ENCODE assay signal across 8 mouse cellular contexts in genomic region chr12:86795076-86795837, GRCm38 (mm10).
DNase-seq lines count a peak whose midpoint lies in the region; ATAC-seq and TF ChIP-seq lines count a peak whose summit lies in the region.

No protein-coding gene starts in this region.

- no peak for TF ChIP-seq CTCF in liver, adult 2 months (IDR thresholded peaks at IDR 0.05; ENCODE audit: low read depth, low read length)

- peak; percentile 58 for ATAC-seq in hindbrain, embryonic 12.5 days (ENCODE audit: low FRiP score)
- ATAC-seq in midbrain, embryonic 13.5 days: peak; percentile 43

- no peaks in the 10 kb centered on the region for H3K36me3 ChIP-seq in liver, adult 2 months (ENCODE audit: control insufficient read depth, insufficient read depth, low read length)
- no peaks in the 10 kb centered on the region for H3K36me3 ChIP-seq in hindbrain, embryonic 12.5 days
- H3K36me3 ChIP-seq in midbrain, embryonic 13.5 days: no peaks in the 10 kb centered on the region

- TF ChIP-seq POLR2A in liver, adult 2 months (IDR thresholded peaks at IDR 0.05; ENCODE audit: extremely low read depth, insufficient read depth, low read length): no peak

- H3K9me3 ChIP-seq in hindbrain, embryonic 12.5 days (replicated peaks): no peaks in the 10 kb centered on the region
- no peaks in the 10 kb centered on the region for H3K9me3 ChIP-seq in midbrain, embryonic 13.5 days

- H3K4me1 ChIP-seq in liver, adult 2 months (ENCODE audit: control insufficient read depth, insufficient read depth, low read length): peaks cover 25% of the 10 kb centered on the region
- H3K4me1 ChIP-seq in hindbrain, embryonic 12.5 days: peaks cover 29% of the 10 kb centered on the region
- H3K4me1 ChIP-seq in midbrain, embryonic 13.5 days (replicated peaks): peaks cover 45% of the 10 kb centered on the region

- H3K27ac ChIP-seq in liver, adult 2 months (replicated peaks; ENCODE audit: insufficient read depth, low read depth, low read length): 0 out of 2 replicates have a peak overlapping the region, but pooled peaks have one; percentile 3
- H3K27ac ChIP-seq in hindbrain, embryonic 12.5 days: 0 out of 2 replicates have a peak overlapping the region, but pooled peaks have one; percentile 26
- H3K27ac ChIP-seq in midbrain, embryonic 13.5 days: peak overlapping the region; percentile 31; the same call in 1 of the 2 replicates

- H3K4me3 ChIP-seq in liver, adult 2 months (ENCODE audit: insufficient read depth, low read depth, low read length): no peak overlapping the region
- H3K4me3 ChIP-seq in hindbrain, embryonic 12.5 days: no peak overlapping the region
- H3K4me3 ChIP-seq in midbrain, embryonic 13.5 days (replicated peaks): no peak overlapping the region

- DNase-seq in liver, adult 2 months (ENCODE audit: extremely low read depth, low read depth, low spot score): no peak
- no peak for DNase-seq in liver
- DNase-seq in R1 (ENCODE audit: low read depth, low spot score): peak; percentile 90
- no peak for DNase-seq in frontal cortex, postnatal 14 days (ENCODE audit: low spot score in 2 of 2)
- no peak for DNase-seq in spleen, adult 18-20 months
- no peak for DNase-seq in ovary, adult 18-20 months (ENCODE audit: low spot score)

- no peak overlapping the region for H3K9ac ChIP-seq in liver, adult 2 months (ENCODE audit: low read depth, low read length)
- no peak overlapping the region for H3K9ac ChIP-seq in hindbrain, embryonic 12.5 days
- H3K9ac ChIP-seq in midbrain, embryonic 13.5 days (replicated peaks): no peak overlapping the region

- no peaks in the 10 kb centered on the region for H3K79me2 ChIP-seq in liver, adult 2 months (ENCODE audit: control insufficient read depth, insufficient read depth, low read length)

- 68% methylated on average over 7 of the region's 7 CpGs for WGBS in liver, adult 2 months
- WGBS in hindbrain, embryonic 12.5 days: 60% methylated on average over 7 of the region's 7 CpGs
- WGBS in midbrain, embryonic 13.5 days: 61% methylated on average over 7 of the region's 7 CpGs

- H3K27me3 ChIP-seq in liver, adult 2 months (ENCODE audit: control insufficient read depth, insufficient read depth, low read length): no peaks in the 10 kb centered on the region
- 0 out of 2 replicates have a peak, but pooled peaks cover 3% of the 10 kb centered on the region for H3K27me3 ChIP-seq in hindbrain, embryonic 12.5 days
- H3K27me3 ChIP-seq in midbrain, embryonic 13.5 days: no peaks in the 10 kb centered on the region

- no peak overlapping the region for H3K4me2 ChIP-seq in hindbrain, embryonic 12.5 days (replicated peaks)
- H3K4me2 ChIP-seq in midbrain, embryonic 13.5 days (replicated peaks): no peak overlapping the region
